Mouse (Mus musculus): ENCODE measurements at regions not wholly inside any gene's neighbourhood (a gene's known extent, or its start where the extent isn't known, plus 50 kb on each side); places are given as distances from the start of the nearest gene placed in this dataset.

DNA sequence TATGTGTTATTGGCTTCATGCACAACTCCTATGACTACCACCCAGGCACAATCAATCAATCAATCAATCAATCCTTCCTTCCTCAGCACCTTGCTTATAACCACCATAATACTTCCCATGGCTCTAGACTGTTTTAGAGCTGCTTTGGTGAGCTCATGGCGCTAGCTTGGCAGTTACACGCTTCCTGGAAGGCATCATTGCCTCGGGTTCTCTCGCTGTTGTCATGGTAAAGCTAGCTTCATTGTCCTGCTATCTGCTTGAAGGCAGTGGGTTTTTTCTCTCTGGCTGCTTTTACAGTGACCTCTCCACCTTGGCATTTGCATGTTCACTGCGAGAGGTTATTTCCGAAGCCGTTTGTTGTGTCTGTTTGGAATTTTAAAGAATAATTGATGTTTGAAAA lies 174.7 kb downstream of the Tmx1 start:
- intact Hi-C loops (cut with DNase I), result no loop called here
- DNase-seq, result no peak

DNA sequence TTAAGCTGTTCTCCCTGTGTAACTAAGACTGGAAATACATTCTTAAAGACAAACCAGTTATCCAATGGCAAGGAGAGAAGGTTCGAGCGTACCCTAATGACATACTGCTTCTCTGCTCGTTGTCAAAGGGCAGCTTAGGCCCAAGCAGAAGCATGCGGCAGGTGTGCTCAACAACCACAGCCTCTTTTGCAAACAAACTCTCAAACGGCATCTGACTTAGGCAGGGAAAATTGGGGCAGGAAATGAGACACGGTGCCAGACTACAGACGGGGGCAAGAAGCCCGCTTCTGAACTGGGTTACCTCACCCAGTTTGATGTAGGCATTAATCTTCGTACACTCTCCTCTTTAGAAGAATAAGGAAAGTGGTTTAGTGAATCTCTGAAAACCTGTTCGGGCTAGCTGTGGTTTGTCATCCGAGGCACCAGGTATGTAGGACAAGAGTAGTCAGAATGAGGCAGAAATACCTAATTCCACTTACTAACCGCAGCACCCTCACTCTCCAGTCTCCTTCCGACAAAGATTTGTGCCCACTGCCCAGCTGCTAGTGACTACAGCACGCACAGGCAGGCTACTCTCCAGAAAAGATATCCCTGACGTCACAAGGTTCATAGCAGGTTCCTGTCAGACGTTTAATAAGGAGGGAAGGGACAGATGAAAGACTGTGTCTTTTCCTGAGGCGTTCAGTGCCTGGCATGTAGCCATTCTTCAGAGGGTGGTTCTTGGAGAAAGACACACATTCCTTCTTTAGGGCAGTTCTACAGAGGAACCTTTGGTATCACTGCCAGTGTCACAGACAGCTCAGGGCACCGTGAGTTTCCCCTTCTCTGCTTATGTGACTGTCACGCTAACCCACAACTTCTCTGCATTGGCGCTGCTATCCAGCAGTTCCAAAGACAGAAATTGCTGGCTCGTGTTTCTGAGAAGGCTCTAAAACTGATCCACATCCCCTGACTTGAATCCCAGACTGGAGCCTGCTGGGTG lies 175.8 kb downstream of the Tmx1 start:
- no peak for DNase-seq

DNA sequence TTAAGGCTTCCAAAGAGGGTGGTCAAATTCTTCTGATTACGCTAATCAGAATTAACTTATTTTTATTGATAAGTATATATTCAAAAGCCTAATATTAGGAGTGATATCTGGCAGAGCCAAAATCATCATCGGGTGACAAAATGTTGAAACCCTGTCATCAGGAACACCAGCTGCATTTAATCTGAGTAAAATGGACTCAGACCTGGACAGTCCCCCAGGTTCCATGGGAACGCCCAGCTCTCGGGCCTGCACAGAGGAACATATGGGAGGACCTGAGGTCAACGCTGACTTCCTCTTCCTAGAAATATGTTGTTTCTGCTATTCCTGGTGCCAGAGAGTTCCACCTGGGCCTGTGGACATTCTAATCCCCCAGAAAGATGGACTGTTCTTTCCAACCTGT lies 176.5 kb downstream of the Tmx1 start:
- intact Hi-C loops (cut with DNase I), result no loop called here
- no peak for DNase-seq

More for the DNA sequence above, 175.8 kb downstream of the Tmx1 start:
- intact Hi-C loops (cut with DNase I), result no loop called here

DNA sequence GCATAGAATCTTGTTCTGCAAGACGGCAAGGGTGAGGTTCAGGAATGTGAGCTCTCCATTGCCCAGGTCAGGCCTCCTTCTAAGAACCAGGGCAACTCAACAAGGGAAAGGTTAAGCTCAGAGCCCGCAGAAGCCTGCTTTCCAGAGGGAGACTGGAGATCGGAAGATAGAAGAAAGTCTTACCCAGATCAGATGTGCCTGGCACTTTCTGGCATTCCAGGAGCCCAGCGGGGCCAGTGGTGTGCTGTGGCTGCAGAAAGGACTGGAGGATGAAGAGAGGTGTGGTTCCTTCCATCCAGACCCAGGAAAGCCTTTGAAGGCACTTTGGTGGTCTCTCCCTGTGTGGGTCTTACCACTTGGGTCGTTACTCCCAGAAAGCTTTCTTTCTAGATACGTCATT lies 178.4 kb downstream of the Tmx1 start:
- intact Hi-C loops (cut with DNase I), result no loop called here
- no peak for DNase-seq

DNA sequence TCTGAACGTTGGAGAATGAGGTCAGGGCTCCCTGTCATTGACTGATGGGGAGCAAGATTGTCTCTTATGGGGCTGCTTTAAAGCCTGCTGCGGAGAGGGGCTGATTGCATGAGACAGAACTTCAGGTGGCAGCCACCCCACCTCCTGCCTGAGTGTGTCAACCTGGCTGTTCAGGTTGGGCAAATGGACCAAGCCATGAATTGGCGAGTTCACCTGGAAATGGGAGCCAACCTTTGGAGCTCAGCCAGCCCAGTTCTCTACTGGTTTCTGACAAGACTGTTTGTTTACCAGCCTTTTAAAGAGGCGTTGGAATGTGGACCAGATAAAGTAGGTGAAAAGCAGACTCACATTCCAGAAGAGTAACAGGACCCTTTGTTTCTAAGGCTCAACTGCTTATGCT lies 180.3 kb downstream of the Tmx1 start:
- intact Hi-C loops (cut with DNase I), result no loop called here
- no peak for DNase-seq

DNA sequence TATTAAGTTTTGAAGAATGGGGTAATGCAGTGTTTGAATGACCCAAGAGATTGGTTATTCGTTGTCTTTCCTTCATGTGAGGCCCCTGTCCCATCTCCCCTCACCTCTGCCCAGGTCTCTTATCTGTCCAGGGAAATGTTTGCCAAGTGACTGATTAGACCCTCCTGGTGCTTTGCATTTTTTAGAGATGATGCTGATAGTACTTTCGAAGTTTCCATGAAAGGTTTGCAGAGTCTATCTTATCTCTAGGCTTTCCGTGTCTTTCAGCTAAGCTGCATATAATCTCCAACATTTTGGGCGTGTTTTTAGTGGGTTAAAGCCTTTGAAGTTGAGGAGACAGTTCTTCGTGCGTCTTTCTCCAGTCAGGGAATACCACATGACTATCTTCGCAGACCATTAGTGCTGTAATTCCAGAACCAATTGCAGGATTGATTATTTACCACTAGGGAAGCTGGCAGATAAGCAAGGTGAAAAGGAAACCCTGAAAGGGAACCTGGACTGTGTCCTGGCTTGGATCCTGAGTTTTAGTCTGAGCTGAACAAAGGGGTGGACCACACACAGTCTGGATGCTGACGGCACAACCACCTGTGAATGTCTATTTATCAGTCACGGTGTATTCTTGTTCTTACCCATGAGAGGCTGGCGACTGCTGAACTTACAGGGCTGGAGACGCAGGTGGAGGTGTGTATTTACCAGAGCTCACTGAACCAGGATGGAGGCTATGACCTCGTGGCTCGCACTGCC lies 180.9 kb downstream of the Tmx1 start:
- no peak for DNase-seq
- intact Hi-C loops (cut with DNase I), result no loop called here

DNA sequence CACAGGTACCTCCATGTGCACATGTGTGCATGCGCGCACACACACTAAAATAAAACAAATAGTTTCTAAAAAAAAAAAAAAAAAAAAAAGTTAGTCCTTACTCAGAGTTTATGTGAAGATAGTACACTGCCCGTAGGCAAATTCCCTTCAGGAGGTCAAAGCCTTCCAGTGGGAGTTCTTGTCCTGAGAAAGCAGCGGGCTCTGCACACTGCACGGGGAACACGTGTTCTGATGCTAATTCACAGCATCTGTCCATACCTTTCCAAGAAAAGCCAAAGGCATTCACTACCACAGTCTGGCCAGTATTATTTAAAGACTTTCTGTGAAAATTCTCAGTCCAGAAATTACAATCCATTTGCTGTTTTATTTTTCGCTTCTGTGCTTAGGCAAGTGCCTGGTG lies 183.1 kb downstream of the Tmx1 start:
- intact Hi-C loops (cut with DNase I), result no loop called here
- DNase-seq, result no peak

DNA sequence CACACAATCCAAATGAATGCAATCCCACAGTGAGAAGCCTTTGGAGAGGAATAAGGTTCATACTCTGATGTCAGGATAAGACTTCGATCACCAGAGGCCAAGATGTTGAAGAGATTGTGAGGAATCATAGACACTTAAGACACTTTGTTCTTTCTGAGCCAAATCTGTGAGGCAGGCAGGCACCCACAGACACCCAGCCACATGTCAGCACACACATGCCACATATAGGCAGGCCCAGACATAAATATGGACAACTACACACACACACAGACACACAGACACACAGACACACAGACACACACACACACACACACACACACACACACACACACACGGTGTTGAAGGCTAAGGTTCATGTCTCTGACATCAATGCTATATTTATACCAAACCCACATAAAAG lies 185.1 kb upstream of the Frmd6 start:
- DNase-seq, result no peak
- intact Hi-C loops (cut with DNase I), result no loop called here

DNA sequence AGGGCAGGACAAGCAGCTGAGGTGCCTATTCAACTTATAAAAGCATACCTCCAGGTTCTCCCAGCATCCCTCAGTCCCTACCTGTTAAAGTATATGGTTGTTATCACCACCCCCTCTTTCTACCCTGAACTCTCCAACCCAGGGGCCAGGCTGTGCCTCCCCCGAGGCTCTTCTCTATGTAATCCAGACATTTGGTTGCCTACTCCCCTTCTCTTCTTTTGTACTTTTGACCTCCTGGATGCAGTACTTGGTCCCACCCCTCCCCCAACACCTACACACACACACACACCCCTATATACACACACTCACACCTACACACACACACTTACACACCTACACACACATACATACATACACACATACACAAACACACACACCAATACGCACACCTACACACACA lies 180.4 kb upstream of the Frmd6 start:
- intact Hi-C loops (cut with DNase I), result no loop called here
- DNase-seq, result no peak

DNA sequence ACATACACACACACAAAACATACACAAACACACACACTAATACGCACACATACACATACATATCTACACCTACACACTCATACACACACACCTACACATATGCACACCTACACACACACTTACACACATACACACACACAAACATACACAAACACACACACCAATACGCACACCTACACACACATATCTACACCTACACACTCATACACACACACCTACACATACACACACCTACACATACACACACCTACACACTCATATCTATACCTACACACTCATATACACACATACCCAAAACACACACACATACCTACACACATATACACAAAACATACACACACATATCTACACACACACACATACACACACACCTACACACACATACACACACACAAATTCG lies 179.9 kb upstream of the Frmd6 start:
- intact Hi-C loops (cut with DNase I), result no loop called here
- DNase-seq, result no peak

DNA sequence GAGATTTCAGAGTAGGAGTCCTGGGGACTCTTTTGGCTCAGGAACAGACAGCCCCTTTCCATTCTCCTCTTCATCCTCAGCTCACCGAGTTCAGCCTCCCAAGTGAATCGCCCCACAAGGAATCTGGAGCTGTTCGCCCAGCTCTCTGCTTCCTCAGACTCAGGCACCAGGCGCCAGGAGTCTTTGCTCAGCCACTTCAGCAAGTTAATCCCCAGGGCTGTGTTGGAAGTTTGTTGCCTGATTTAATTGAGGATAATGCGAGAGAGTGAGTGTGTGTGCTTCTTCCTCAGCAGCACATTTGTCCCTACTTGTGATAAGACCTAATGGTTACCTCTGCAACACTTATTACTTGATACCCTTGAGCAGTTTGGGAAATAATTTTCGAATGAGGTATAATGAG lies 177.8 kb upstream of the Frmd6 start:
- no peak for DNase-seq
- intact Hi-C loops (cut with DNase I), result no loop called here

DNA sequence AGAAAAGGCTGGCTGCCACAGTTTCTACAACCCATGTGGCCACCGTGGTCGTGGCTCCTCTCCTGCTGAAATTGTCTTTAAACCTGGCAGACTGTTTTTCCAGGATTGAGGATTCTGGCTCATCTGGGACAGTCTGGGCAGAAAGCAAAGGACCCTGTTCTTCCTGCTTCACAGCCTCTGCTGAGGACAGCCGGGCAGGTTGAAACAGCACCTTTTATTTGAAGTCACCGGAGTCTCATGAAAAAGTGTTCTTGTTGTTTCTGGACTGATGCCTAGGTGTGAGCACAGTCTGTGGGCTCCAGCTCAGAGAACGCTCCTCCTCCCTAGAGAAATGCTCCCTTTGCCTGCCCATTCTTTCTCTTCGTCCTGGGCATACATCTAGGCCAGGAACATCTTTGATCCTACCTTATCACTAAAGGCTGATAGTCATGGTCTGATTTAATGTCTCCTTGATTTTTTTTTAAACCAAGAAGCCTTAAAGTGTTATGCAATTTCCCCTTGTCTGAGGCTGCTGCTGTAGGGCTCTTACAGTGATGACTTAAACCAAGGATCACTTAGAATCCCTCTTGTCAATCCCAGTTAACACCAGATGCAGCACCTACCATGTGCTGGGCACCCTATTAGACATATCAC lies 177.0 kb upstream of the Frmd6 start:
- intact Hi-C loops (cut with DNase I), result no loop called here
- no peak for DNase-seq

DNA sequence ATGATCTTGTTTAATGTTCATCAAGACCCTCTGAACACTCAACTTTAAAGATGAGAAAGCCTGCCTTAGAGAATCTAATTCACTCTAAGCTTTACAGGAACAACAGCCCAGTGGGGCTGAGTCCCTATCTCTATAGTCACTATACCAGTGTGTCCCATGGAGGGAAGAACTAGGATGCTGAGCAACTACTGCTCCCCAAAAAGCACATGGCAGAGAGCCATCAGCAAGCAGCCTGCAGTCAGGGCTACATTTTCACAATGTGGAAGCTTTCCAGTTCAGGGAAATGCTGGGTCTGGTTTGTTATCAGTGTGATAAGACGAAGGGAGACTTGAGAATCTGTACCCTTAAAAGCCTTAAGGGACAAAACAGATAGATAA lies 176.5 kb upstream of the Frmd6 start:
- intact Hi-C loops (cut with DNase I), result no loop called here
- DNase-seq, result no peak

DNA sequence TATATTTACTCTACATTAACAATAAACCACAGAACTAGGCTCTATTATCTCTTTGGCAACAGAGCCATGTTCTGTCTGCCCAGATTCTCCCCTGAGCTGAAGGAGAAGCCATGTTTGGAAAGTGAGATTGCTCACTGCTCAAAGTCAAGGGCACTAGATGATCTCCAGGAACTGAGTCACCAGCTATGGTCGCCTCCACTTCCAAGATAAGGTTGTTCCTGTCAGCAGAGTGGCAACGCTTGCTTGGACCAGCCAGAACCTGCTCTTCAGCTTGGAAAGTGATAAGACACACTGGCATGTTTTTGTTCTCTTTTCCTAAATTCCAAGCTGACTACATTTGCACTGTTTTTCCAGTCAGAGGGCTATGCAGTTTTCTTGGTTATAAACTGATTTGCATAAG lies 175.6 kb upstream of the Frmd6 start:
- no peak for DNase-seq
- intact Hi-C loops (cut with DNase I), result no loop called here

DNA sequence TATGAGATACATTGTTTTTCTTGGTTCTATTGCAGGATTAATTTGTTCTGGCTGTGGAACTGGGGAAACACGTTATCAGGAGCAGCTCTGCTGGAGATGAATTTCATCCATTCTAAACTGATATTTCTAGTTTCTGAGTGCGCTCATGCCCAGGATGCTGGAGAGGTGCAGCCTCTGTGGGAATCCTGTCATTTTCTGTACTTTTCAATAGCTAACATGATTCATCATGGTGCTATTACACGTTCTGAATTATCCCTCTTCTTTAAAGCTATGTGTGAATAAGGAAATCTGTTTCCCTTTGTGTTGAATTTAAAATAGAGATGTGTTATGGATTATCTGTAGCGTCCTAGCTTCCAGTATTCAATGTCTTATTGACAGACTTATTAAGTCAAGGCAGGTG lies 174.8 kb upstream of the Frmd6 start:
- intact Hi-C loops (cut with DNase I), result no loop called here
- no peak for DNase-seq

DNA sequence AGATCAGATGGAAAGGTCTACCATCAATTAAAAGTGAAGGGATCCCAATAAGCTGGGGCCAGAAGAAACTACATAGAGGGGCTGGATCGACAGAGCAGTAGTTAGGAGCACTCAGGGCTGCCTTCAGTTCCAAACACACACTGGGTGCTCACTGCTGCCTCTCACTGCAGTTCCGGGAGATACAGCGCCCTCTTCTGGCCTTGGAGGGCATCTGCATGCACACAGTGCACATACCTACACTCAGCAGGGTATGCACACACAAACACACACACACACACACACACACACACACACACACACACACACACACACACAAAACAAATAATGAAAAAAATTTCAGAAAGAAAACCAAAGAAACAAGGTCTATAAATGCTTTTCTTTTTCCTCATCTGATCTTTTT lies 172.6 kb upstream of the Frmd6 start:
- intact Hi-C loops (cut with DNase I), result no loop called here
- no peak for DNase-seq

DNA sequence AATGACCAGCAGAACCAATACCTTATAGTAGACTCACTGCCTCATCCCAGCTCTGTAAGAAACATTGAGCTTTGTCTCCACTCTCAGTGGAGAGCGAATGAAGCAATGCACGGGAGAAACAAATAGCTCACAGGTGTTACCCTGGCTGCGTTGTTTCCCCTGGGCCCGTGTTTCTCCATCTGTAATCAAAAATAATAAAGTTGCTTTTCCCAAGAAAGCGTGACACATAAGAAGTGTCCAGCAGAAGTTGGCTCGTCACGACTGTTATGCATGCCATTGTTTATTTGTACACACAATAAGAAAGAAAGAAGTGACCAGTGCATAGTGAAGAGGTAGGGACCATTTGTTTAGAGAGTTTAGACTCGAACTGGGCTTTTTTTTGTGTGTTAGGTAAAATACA lies 171.3 kb upstream of the Frmd6 start:
- no peak for DNase-seq
- intact Hi-C loops (cut with DNase I), result no loop called here

DNA sequence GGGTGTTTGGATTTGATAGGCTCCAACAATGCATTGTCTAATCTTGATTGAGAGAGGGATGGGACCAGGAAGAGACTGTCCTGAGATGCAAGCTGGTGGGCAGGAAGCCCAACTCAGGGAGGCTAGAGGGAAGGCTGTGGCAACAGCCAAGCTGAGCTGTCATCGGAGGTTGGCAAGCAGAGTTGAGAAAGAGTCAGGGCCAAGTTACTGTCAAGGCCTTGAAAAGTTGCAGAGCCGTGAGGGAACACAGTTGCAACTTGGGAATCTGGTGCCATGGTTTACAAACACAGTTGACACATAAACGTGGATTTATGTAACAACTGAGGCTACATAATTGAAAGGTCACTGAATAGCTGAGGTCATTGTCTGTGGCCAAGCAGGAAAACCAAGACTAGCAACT lies 170.8 kb upstream of the Frmd6 start:
- DNase-seq, result peak; percentile 74
- intact Hi-C loops (cut with DNase I), result no loop called here

DNA sequence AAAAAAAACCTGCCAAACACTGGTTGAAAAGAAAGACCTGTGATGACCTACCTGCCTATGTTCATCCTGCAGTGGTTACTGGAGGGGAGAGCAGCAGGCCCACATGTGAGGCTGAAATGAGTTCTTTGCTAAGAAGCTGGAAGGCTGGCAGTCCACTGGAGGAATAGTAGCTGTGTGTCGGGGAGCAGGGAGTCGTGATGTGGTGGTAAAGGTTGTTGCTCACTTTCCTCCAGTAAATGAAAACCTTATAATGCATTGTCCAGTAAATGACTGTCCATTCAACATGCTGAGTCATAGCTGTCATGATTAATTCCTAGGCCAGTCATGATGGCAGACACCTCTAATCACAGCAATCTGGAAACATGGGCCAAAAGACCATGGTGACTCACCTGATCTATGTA lies 169.9 kb upstream of the Frmd6 start:
- intact Hi-C loops (cut with DNase I), result no loop called here
- no peak for DNase-seq

DNA sequence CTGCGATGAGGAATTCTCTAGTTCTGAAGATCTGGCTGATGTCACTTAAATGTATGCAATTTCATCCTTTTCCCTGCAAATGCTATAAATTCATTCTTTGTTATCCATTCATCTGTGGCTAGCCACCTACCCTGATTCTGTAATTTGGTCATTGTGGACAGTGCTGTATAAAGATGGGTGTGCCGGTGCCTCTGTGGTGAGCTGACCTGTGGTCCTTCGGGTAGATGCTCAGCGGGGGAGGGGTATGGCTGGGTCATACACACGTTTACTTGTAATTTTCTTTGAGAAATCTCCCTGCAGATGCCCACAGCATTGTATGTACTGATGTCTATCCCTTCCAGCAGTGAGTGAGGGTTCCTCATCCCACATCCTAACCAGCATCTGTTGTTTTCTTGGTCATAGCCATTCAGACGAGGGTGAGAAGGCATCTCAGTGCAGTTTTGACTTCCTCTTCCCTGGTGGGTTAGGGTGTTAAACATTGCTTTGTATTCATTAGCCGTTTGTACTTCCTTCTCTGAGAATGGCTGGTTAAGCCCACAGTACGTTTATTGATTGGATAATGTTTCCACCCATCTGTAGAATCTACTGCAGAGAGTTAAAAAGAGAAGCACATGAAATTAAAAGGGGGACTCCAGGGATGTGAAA lies 169.3 kb upstream of the Frmd6 start:
- intact Hi-C loops (cut with DNase I), result no loop called here

DNA sequence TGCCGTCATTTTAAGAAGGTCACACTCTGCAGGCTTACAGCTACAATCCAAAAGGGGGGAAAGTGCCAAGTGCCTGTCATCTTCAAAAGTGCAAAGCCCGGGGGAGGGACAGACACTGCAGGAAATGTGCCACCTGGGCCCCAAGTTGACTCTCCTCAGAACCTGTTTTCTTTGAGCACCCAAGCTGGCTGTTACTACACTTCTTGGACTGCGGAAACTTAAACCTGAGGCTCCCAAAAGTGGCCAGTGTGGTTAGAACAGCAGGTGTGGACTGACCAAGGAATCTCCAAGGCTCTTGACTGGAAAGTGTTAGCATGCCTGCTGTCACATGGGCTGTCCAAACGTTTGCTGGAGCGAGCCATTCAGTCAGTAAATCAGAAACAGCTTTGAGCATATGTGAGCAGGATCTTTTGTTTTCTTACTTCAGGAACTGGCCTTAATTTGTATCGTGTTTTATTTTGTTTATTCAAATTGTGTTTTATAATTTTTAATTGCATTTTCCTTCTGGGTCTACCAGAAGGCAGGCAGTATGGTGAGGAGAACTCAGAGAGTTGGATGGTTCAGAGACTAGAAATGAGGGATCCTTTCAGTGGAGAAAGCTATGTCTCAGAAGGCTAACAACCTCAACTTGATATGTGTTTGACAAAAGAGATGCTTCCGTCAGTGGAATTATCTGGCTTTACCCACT lies 168.4 kb upstream of the Frmd6 start:
- DNase-seq, result no peak
- intact Hi-C loops (cut with DNase I), result no loop called here

More for the DNA sequence above, 169.3 kb upstream of the Frmd6 start:
- no peak for DNase-seq
